Mouse (Mus musculus): ENCODE data around the gene Hmgcs2.
A peak's percentile ranks its signal among the peaks of the same experiment; 100 is the strongest.

DNA sequence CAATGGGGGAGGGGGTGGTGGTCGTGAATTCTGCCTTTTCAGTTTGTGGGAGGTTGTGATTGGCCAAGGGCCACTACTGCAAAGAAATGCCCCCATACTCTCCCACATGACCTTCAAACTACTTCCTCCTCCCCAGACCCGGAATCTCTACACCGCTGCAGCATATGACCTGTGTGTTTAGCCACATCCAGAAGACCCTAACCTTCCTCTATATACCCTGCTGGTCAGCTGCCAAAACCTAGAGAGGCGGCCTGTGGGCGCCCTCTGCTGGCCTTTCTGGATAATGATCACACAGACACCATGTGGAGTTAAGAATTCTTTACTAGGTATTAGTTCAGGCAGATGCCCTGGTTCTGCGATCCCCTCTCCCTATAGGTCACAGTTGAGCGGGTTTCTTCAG, 32.6 kb downstream of the Hmgcs2 start:
- TF ChIP-seq CTCF (IDR thresholded peaks at IDR 0.05; ENCODE audit: borderline replicate concordance, extremely low read depth, insufficient read depth, insufficient read length) (peak; percentile 79), POLR2A (IDR thresholded peaks at IDR 0.05; ENCODE audit: borderline replicate concordance, extremely low read depth, insufficient read depth, insufficient read length, poor library complexity, severe bottlenecking) (no peak)

Data from brain, embryonic 14.5 days (tissue).